Mouse (Mus musculus) spleen, postnatal 10 days (tissue): ENCODE results near the gene Synm.

ENCODE experiments used
- DNase-seq, 2 experiments: peaks; one replicate each; pipeline ENCODE4 v3.0.0; 2021 to 2022; ENCODE audit warnings: low spot score in 2 of 2

Gene Synm

GRCm38 (mm10) chr7:67749441-67750239 is 9.9 kb downstream of the Synm start:
- DNase-seq, result no peak

DNA sequence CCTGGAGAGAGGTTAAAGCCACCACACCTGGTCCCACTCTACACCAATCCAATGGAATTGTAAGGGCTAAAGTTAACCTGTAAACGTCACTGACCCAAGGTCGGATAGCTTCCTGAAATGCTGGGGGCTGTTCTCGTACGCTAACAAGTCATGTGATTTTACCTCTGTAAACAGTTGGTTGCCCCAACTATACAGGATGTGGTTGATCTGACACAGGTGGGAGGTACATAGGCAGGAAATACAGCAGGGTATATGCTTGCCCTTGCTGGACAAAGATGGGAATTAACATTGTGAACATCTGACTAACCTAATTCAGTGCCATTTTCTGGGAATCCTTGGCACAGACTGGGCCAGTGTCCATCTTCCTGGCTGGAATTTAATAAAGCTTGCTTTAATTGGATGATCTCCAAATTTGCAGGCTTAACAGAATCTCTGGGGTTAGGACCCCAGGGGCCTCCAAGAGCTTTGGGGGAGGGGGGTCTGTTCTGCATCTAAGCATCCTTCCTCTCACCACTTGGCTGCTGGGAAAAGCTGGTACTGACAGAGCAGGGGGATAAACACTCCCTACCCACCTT is 11.7 kb downstream of the Synm start:
- DNase-seq, result no peak

DNA sequence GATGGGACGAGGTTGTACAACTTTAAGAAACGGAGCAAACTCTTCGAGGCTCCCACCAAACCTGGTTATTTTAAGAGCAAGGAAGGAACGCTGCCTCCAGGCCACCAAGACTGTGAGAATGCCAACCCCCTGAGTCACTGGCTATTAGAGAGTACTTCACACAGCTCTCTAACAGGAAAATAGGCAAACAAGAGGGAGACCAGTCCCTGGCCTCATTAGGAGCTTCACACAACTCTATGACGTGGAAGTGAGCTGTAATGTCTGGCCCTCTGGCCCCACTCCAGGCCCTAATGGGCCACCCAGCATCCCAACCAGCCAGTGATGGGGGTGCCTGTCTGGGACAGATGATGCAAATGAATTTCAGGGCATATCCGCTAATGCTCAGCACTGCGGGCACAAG is 17.8 kb downstream of the Synm start:
- no peak for DNase-seq

DNA sequence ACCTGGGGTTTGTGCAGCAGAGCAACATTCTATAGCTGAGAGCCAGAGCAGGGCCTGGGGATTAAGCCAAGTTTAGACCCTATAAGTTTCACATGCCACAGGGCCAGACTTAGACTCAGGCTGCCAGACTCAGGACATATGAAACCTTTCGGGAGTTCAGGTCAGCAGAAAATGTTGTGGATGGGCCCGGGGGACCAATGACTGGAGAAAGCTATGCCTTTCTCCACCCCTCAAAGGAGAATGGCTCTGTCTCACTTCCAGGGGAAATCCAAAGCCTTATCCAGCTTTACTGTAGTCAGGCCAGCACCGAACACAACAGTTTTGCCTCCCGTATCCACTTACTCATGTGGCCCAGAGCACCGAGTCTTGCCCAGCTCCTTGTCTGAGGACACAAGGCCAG is 18.7 kb downstream of the Synm start:
- no peak for DNase-seq

DNA sequence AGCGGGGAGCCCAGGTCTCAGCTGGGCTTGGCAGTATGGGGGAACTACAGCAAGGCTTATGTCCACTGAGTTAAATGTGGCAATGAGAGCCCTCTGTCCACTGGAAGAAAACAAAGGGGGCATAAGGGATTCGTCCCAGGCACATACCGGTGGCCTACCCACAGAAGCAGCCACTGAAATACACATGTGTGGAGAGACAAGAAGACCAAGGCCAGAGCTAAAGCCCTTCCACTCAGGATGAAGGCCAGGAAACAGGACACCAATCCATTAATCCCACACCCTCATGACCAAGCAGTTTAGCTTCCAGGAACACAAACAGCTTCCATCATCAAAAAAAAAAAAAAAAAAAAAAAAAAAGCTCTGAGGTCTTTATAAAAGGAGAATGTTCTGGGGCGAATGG is 19.2 kb downstream of the Synm start:
- no peak for DNase-seq

- DNase-seq, result no peak
Observed at GRCm38 (mm10) chr7:67732276-67732675, 27.3 kb downstream of the Synm start.

GRCm38 (mm10) chr7:67730431-67731110 is 29.0 kb downstream of the Synm start:
- no peak for DNase-seq

DNA sequence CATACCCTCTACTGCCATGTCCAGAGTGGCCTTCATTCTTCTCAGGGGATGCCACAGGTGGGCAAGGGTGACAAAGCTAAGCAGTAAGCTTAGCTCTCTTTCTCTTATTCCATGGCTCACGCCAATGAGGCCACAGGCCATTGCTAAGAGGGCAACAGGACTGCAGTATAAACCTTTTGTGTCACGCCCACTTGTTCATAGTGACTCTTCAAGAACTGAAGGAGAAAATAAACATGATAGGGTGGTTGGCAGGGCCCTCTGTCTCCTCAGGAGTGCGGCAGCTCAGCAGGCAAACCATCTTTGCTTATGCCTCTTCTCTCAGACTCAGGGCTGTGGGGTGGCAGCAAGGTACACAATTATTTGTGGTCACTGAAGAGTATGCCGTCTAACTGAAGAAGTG is 30.7 kb downstream of the Synm start:
- DNase-seq, result no peak

DNA sequence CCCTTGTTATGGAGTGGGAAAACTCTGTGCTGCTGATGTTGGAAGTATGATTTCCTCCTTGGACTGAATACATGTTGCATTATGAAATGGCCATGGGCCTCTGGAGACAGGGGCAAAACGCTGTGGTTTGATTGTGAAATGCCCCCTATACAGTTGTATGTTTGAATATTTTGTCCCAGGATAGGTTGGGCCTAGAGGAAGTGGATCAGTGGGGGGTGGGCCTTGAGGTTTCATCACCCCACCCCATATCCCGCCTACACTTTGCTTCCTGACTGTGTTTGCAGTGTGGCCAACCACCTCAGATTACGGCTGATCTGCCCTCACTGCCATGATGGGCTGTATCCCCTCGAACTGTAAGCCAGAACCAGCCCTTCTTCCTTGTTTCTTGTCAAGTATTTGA is 31.3 kb downstream of the Synm start:
- DNase-seq, result no peak

- DNase-seq, result no peak
Observed at GRCm38 (mm10) chr7:67725016-67725415, 34.5 kb downstream of the Synm start.

GRCm38 (mm10) chr7:67724536-67724935 is 35.0 kb downstream of the Synm start:
- DNase-seq, result no peak

DNA sequence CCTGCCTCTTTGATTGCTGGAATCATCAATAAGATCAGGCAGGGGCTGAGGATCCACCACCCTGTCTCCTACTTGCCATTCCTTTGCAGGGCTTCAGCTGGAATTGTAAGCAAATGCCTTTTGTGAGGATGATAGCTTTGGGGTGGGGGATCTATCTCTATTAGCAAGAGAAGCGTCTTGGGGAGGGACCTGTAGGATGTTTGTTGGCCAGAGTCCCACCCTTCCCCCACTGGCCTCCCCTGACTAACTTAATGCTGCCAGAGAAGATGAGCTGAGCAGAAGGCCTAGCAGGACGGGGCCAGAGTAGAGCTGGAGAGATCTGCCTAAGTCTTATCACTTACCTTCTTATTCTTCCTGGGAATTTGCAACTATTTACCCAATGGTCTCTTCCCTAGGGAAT is 37.4 kb downstream of the Synm start:
- DNase-seq, result no peak

GRCm38 (mm10) chr7:67718804-67719203 is 40.7 kb downstream of the Synm start:
- no peak for DNase-seq

DNA sequence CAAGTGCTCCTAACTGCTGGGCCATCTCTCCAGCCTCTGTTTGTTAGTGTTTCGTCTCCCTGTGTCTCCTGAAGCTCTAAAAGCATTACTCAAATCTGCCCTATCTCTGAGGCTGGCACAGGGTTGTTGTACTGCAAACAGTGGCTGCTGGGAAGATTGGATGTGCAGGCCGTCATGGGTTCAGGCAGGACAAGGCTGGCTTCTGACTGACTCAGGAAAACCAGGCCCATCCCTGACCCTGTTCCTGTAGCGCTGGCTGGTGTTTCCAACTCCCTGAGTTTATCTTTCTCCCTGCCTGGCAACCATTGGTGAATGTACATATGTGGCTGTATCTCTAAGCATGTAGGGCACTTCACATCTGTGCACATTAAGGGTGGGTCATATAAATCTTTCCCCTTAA is 42.0 kb downstream of the Synm start:
- no peak for DNase-seq

DNA sequence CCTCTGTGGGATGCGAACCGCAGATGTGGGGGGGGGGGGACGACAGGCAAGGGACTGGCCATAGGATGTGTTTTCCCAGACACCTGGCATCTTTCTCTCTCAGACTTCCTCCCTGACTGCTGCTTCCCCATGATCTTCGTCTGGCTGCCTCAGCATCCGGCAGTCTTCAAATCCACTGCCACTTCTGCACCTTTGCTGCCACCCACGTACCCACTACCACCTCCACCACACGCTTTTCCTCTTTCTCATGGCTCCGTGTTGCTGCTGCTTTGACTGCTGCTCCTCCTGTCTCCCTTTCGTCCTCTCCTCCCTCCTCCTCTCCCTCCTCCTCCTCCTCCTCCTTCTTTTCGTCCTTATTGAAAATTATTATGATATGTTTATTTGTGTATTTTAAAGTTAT is 42.6 kb downstream of the Synm start:
- no peak for DNase-seq

- DNase-seq, result no peak
Observed at GRCm38 (mm10) chr7:67716213-67716878, 43.2 kb downstream of the Synm start.

DNA sequence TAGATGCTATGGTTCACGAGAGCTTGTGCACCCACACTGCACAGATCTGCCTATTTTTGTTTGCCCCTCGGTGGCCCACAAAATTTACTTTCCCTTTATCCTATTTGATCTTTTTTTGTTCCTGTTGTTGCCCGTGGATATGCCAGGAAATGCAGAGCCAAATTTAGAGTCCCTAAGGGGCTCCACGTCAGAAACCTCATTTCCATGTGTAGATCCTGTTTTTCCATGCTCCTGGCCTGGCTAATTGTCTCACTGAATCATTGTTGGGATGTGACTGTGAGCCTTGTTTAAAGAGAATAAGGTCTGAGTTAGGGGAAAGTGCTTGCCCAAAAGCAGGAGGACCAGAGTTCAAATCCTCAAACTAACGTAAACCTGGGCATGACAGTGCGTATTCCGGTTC is 44.4 kb downstream of the Synm start:
- DNase-seq, result no peak

- DNase-seq, result no peak
Observed at GRCm38 (mm10) chr7:67713820-67714510, 45.6 kb downstream of the Synm start.

DNA sequence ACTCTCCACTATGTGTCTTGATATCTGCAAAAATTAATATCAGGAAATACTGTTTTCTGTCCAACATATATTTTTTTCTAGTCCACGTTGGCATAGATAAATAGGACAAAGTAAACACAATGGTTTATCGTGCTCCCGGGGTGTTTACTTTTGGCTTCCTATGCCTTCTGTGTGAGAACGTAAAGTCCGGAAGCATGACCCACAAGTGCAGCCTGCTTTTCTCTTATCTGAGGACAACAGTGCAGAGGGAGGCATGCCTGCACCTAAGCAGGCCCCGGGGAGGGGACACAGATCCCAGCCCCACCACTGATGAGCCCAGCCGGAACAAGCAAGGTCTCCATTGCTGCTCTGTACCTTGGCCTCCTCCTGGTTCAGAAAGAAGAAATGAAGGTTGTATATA is 49.3 kb downstream of the Synm start:
- no peak for DNase-seq

DNA sequence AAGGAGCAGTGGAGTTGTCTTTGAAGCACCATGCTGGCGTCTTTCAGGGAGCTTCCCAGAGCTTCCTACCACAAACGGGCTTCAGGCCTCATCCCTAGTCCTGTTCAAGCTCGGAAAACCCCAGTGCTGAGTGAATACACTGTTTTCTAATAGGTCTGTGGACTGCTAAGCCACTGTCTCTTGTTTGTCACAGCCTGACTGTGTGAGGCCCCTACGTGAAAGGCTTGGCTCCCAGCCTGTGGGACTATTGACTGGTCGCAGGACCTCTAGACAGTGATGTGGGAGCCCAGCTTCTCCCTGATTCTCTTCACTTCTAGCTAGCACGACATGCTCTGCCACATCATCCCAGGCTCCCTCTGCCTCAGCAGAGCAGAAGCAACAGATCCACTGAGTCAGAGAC is 51.4 kb downstream of the Synm start:
- no peak for DNase-seq

DNA sequence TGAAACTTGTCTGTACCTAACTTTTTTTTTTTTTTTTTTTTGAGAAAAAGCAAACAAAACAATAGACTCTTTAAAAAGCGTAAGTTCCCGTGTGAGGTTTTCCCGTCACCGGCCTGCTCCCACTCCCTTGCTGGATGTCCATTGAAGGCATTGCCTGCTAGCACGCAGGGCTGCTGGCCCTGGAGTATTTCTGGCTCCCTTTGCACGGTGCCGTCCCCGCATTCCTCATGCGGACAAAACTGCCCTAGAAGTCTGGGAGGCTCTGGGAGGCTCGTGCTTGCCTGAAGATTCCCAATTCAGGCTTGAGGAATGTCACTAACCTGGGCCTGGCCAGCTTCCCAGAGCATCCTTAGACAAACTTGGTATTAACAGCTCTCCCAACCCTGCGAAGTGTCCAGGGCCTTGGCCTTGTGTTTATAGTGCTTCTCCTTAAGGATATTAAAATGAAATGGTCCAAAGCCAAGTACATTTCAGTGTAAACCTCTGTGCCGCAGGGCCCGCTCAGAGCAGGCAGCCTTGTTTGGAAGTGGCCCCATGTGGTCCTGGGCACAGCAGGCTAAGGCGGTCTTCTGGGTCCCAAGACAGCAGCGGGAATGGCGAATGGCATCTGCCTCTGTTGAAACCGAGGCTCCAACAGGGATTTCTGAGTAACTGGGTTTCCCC is 58.2 kb downstream of the Synm start:
- DNase-seq, result no peak
